Comparison of ENCODE assay signal across 12 mouse cellular contexts in the genomic region with DNA sequence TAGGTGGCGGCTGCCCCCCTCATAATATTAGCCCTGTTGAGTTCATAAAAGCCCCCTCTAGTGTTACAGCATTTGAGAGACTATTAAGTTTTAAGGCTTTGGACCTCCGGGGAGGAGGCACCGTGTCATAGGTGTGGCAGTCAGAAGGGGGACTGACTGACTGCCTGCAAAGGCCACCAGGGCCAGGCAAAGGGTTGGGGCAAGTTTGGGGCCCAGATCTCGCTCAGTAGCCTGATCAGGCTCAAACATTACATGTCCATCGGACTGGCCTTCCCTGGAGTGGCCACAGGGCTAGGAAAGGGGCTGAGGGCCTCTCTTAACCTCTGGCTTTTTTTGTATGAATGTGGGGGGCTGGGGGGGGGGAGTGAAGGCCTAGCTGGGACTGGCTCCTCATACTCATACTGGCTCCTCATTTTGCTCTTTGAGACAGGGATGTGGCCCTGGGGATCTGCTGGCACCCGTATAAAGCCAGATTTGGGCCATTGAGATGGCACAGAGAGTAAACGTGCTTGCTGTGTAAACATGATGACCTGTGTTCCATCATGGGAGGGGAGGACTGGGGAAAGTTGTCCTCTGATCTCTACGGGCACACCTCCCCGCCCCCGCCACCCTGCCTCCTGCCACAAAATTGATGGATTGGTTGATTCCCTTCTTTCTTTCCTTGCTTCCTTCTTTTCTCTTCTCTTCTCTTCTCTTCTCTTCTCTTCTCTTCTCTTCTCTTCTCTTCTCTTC. TPM values are rescaled to one million over a fixed set of nuclear protein-coding genes. Genes with fewer than 3 reads are reported as not detected.
DNase-seq lines count a peak whose midpoint lies in the region; ATAC-seq lines count a peak whose summit lies in the region.
"Had no signal": no experiment of that assay in that cellular context is flagged by ENCODE, and none has a peak within 500 bp of the region (broad histone marks: within the 10 kb centered on the region; RNA-seq: fewer than 3 reads in every experiment).

No protein-coding gene starts in this region.

- ATAC-seq in midbrain, embryonic 13.5 days: peak; percentile 31
- ATAC-seq in midbrain, embryonic 15.5 days (replicated peaks): no peak
- ATAC-seq in limb, embryonic 11.5 days (ENCODE audit: insufficient number of reproducible peaks, low FRiP score, low TSS enrichment, low read depth): 0 out of 2 replicates have a peak, but pooled peaks have one; percentile 33
- ATAC-seq in stomach, embryonic 15.5 days (ENCODE audit: insufficient read depth, low FRiP score, low read depth): no peak
- ATAC-seq in erythroid progenitor cell, adult 5-6 weeks (replicated peaks; ENCODE audit: low FRiP score, poor library complexity, severe bottlenecking): no peak

- no peaks in the 10 kb centered on the region for H3K36me3 ChIP-seq in midbrain, embryonic 13.5 days
- H3K36me3 ChIP-seq in midbrain, embryonic 15.5 days (replicated peaks): no peaks in the 10 kb centered on the region
- H3K36me3 ChIP-seq in limb, embryonic 11.5 days (ENCODE audit: control insufficient read depth, insufficient read depth, low read length): no peaks in the 10 kb centered on the region
- no peaks in the 10 kb centered on the region for H3K36me3 ChIP-seq in stomach, embryonic 15.5 days
- H3K36me3 ChIP-seq: heart, embryonic 15.5 days had no signal

- 45% methylated on average over 10 of the region's 10 CpGs for WGBS in midbrain, embryonic 13.5 days
- WGBS in midbrain, embryonic 15.5 days: 52% methylated on average over 10 of the region's 10 CpGs
- 14% methylated on average over 10 of the region's 10 CpGs for WGBS in limb, embryonic 11.5 days
- WGBS in stomach, embryonic 15.5 days: 43% methylated on average over 10 of the region's 10 CpGs

- no peaks in the 10 kb centered on the region; the same call in 1 of the 2 replicates for H3K27me3 ChIP-seq in midbrain, embryonic 13.5 days
- H3K27me3 ChIP-seq in midbrain, embryonic 15.5 days (replicated peaks): no peaks in the 10 kb centered on the region
- H3K27me3 ChIP-seq in limb, embryonic 11.5 days (ENCODE audit: control insufficient read depth, insufficient read depth, low read length): no peaks in the 10 kb centered on the region; the same call in 1 of the 2 replicates
- H3K27me3 ChIP-seq in stomach, embryonic 15.5 days (replicated peaks): no peaks in the 10 kb centered on the region
- H3K27me3 ChIP-seq: heart, embryonic 15.5 days had no signal

- H3K4me2 ChIP-seq in midbrain, embryonic 13.5 days (replicated peaks): 0 out of 2 replicates have a peak overlapping the region, but pooled peaks have one; percentile 3
- no peak overlapping the region for H3K4me2 ChIP-seq in midbrain, embryonic 15.5 days
- H3K4me2 ChIP-seq in limb, embryonic 11.5 days (ENCODE audit: low read depth, severe bottlenecking): no peak overlapping the region; the same call in 1 of the 2 replicates
- H3K4me2 ChIP-seq in stomach, embryonic 15.5 days: no peak overlapping the region
- H3K4me2 ChIP-seq: heart, embryonic 15.5 days had no signal

- no peaks in the 10 kb centered on the region for H3K9me3 ChIP-seq in midbrain, embryonic 13.5 days
- H3K9me3 ChIP-seq in midbrain, embryonic 15.5 days: no peaks in the 10 kb centered on the region
- no peaks in the 10 kb centered on the region for H3K9me3 ChIP-seq in limb, embryonic 11.5 days (ENCODE audit: control insufficient read depth, low read length)
- H3K9me3 ChIP-seq in stomach, embryonic 15.5 days: no peaks in the 10 kb centered on the region
- H3K9me3 ChIP-seq: heart, embryonic 15.5 days had no signal

- H3K27ac ChIP-seq in midbrain, embryonic 13.5 days: peak overlapping the region; percentile 46; the same call in 1 of the 2 replicates
- H3K27ac ChIP-seq in midbrain, embryonic 15.5 days: no peak overlapping the region
- peak overlapping the region; percentile 81 for H3K27ac ChIP-seq in limb, embryonic 11.5 days (replicated peaks; ENCODE audit: low read depth, low read length)
- peak overlapping the region; percentile 48 for H3K27ac ChIP-seq in stomach, embryonic 15.5 days
- H3K27ac ChIP-seq: heart, embryonic 15.5 days; kidney, postnatal 0 days had no signal

- H3K4me3 ChIP-seq in midbrain, embryonic 13.5 days (replicated peaks): no peak overlapping the region
- no peak overlapping the region for H3K4me3 ChIP-seq in midbrain, embryonic 15.5 days
- no peak overlapping the region for H3K4me3 ChIP-seq in limb, embryonic 11.5 days (ENCODE audit: low read depth, low read length)
- no peak overlapping the region for H3K4me3 ChIP-seq in stomach, embryonic 15.5 days (replicated peaks)
- H3K4me3 ChIP-seq: heart, embryonic 15.5 days had no signal

- DNase-seq in embryo, embryonic 11 days: peak; percentile 48
- DNase-seq in embryo, embryonic 10.5 days (ENCODE audit: low spot score): no peak
- DNase-seq in limb, embryonic 11.5 days (ENCODE audit: low spot score): no peak
- no peak for DNase-seq in kidney, postnatal 14 days
- DNase-seq: cerebellum, adult 9-11 months had no signal

- peaks cover 19% of the 10 kb centered on the region for H3K4me1 ChIP-seq in midbrain, embryonic 13.5 days (replicated peaks)
- H3K4me1 ChIP-seq in midbrain, embryonic 15.5 days: peaks cover 12% of the 10 kb centered on the region
- peaks cover 30% of the 10 kb centered on the region for H3K4me1 ChIP-seq in limb, embryonic 11.5 days (ENCODE audit: control insufficient read depth, insufficient read depth, low read length)
- peaks cover 24% of the 10 kb centered on the region for H3K4me1 ChIP-seq in stomach, embryonic 15.5 days

- H3K9ac ChIP-seq in midbrain, embryonic 13.5 days (replicated peaks): no peak overlapping the region
- no peak overlapping the region for H3K9ac ChIP-seq in midbrain, embryonic 15.5 days
- no peak overlapping the region for H3K9ac ChIP-seq in limb, embryonic 11.5 days (ENCODE audit: low read length)
- no peak overlapping the region for H3K9ac ChIP-seq in stomach, embryonic 15.5 days
- H3K9ac ChIP-seq: heart, embryonic 15.5 days had no signal

RNA-seq across cellular contexts. Expression of a gene that starts 47.5 kb away (rescaled TPM):
- polyA plus RNA-seq in midbrain, embryonic 13.5 days (2015; fragmentation: Nextera tagmentation; extraction: Ambion mirVana): not detected in 2 replicates
- polyA plus RNA-seq in midbrain, embryonic 15.5 days (2015; fragmentation: Nextera tagmentation; extraction: Ambion mirVana): not detected in 2 replicates
- not detected in 2 replicates for polyA plus RNA-seq in limb, embryonic 11.5 days (2014; fragmentation: Nextera tagmentation; extraction: Ambion mirVana)
- 0.18 TPM in 1 of 2 replicates, not detected in the other for polyA plus RNA-seq in stomach, embryonic 15.5 days (2015; fragmentation: Nextera tagmentation; extraction: Ambion mirVana)
- total RNA-seq in erythroid progenitor cell, adult 5-6 weeks (2015; ENCODE audit: low replicate concordance): not detected in 2 replicates
- total RNA-seq in erythroid progenitor cell, adult 5-6 weeks (2017; ENCODE audit: low replicate concordance): not detected in 2 replicates
- polyA plus RNA-seq: frontal cortex, adult 2 months; heart, embryonic 15.5 days; kidney, postnatal 0 days had no signal

Comparison
In these comparisons a context has a peak if more than half of its experiments do, and no peak if none do; other contexts are left out.
1. ATAC-seq: peak in midbrain, embryonic 13.5 days (single experiment) and limb, embryonic 11.5 days (single experiment); none in midbrain, embryonic 15.5 days (single experiment), stomach, embryonic 15.5 days (single experiment) and erythroid progenitor cell, adult 5-6 weeks (single experiment).